In the genomic region with DNA sequence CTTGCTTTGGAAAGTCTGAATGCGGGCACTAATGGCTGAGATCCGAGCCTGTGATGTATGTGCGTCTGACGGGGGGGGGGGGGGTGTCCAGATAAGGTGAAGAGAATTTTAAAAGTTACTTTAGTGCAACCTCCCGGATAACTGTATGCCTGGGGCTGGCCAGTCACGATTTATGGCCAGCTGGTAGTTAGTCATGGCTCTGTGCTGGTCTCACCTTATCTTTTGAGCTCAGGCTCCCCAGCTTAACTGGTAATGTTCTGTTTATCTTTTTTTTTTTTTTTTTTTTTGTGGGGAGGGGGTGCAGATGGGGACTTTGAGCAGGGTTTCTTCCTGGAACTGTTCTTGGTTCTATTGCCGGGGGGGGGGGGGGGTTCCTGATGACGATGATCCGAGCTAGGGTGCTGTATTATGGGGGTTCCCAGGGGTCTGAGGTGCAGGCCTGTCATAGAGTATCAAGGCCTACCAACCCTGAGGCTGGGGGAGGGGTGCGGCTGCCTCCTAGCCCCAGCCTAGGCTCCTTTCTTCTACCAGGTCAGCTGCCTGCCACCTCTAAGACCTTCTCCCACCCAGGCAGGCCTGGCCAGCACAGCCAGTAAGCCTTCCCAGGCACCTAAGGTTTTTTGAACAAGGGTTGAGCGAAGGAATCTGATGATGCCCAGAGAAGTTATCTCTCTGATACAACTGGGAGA, we compare ENCODE assay signal across 10 mouse cellular contexts.
DNase-seq lines count a peak whose midpoint lies in the region; ATAC-seq and TF ChIP-seq lines count a peak whose summit lies in the region.
"Had no signal": no experiment of that assay in that cellular context is flagged by ENCODE, and none has a peak within 500 bp of the region (broad histone marks: within the 10 kb centered on the region; RNA-seq: fewer than 3 reads in every experiment).

No protein-coding gene starts in this region.

- DNase-seq in lung, embryonic 14.5 days = no peak
- DNase-seq in lung, postnatal 0 days (ENCODE audit: low spot score) = no peak
- DNase-seq in liver, embryonic 14.5 days (ENCODE audit: low read depth in 3 of 3, low spot score in 3 of 3) = no peak
- DNase-seq in stomach, postnatal 0 days (ENCODE audit: low spot score) = peak; percentile 46
- DNase-seq in heart, adult 18-20 months = no peak
- no peak for DNase-seq in kidney, adult 2 months

- H3K9ac ChIP-seq in lung, embryonic 14.5 days = no peak overlapping the region
- H3K9ac ChIP-seq in lung, postnatal 0 days (replicated peaks; ENCODE audit: low read depth) = no peak overlapping the region
- no peak overlapping the region for H3K9ac ChIP-seq in embryonic facial prominence, embryonic 12.5 days
- no peak overlapping the region for H3K9ac ChIP-seq in liver, embryonic 14.5 days (replicated peaks)
- H3K9ac ChIP-seq in stomach, postnatal 0 days (ENCODE audit: low read length) = no peak overlapping the region
- H3K9ac ChIP-seq: forebrain, embryonic 15.5 days; hindbrain, embryonic 15.5 days; limb, embryonic 15.5 days had no signal

- H3K4me3 ChIP-seq in lung, embryonic 14.5 days (ENCODE audit: low read depth, low read length) = no peak overlapping the region
- no peak overlapping the region for H3K4me3 ChIP-seq in lung, postnatal 0 days (ENCODE audit: low read depth, low read length)
- H3K4me3 ChIP-seq in embryonic facial prominence, embryonic 12.5 days = no peak overlapping the region
- H3K4me3 ChIP-seq in liver, embryonic 14.5 days (ENCODE audit: insufficient read depth in 1 of 2, low read depth in 2 of 2, low read length in 2 of 2) = no peak overlapping the region
- H3K4me3 ChIP-seq in stomach, postnatal 0 days (ENCODE audit: low read depth, low read length) = no peak overlapping the region
- H3K4me3 ChIP-seq in kidney, adult 2 months (ENCODE audit: insufficient read depth, low read depth, low read length) = no peak overlapping the region
- H3K4me3 ChIP-seq: forebrain, embryonic 15.5 days; hindbrain, embryonic 15.5 days; limb, embryonic 15.5 days had no signal

- TF ChIP-seq POLR2A in kidney, adult 2 months (IDR thresholded peaks at IDR 0.05; ENCODE audit: low read depth, low read length) = no peak

- peak overlapping the region; percentile 55; the same call in 1 of the 2 replicates for H3K27ac ChIP-seq in lung, embryonic 14.5 days (ENCODE audit: low read depth)
- H3K27ac ChIP-seq in lung, postnatal 0 days (ENCODE audit: low read length) = no peak overlapping the region
- peak overlapping the region; percentile 30 for H3K27ac ChIP-seq in embryonic facial prominence, embryonic 12.5 days
- H3K27ac ChIP-seq in liver, embryonic 14.5 days = no peak overlapping the region
- H3K27ac ChIP-seq in stomach, postnatal 0 days (replicated peaks) = 0 out of 2 replicates have a peak overlapping the region, but pooled peaks have one; percentile 30
- no peak overlapping the region for H3K27ac ChIP-seq in kidney, adult 2 months (ENCODE audit: insufficient read depth, low read depth, low read length)
- H3K27ac ChIP-seq: forebrain, embryonic 15.5 days; hindbrain, embryonic 15.5 days; limb, embryonic 15.5 days had no signal

- no peaks in the 10 kb centered on the region for H3K27me3 ChIP-seq in lung, embryonic 14.5 days (ENCODE audit: insufficient read depth, low read length)
- H3K27me3 ChIP-seq in lung, postnatal 0 days (replicated peaks; ENCODE audit: insufficient read depth, low read length) = no peaks in the 10 kb centered on the region
- no peaks in the 10 kb centered on the region for H3K27me3 ChIP-seq in embryonic facial prominence, embryonic 12.5 days
- no peaks in the 10 kb centered on the region for H3K27me3 ChIP-seq in liver, embryonic 14.5 days (ENCODE audit: control insufficient read depth, insufficient read depth, low read length)
- H3K27me3 ChIP-seq in stomach, postnatal 0 days (ENCODE audit: control insufficient read depth, insufficient read depth, low read length) = no peaks in the 10 kb centered on the region
- no peaks in the 10 kb centered on the region for H3K27me3 ChIP-seq in kidney, adult 2 months (replicated peaks; ENCODE audit: control insufficient read depth, insufficient read depth, low read length)
- H3K27me3 ChIP-seq: limb, embryonic 15.5 days had no signal

- 27% methylated on average over 11 of the region's 11 CpGs for WGBS in lung, embryonic 14.5 days
- WGBS in lung, postnatal 0 days = 61% methylated on average over 10 of the region's 11 CpGs
- WGBS in embryonic facial prominence, embryonic 12.5 days = 22% methylated on average over 11 of the region's 11 CpGs
- WGBS in liver, embryonic 14.5 days (ENCODE audit: insufficient replicate concordance) = 14% methylated on average over 10 of the region's 11 CpGs
- 37% methylated on average over 11 of the region's 11 CpGs for WGBS in stomach, postnatal 0 days
- 67% methylated on average over 11 of the region's 11 CpGs for WGBS in kidney, adult 2 months

- no peaks in the 10 kb centered on the region for H3K9me3 ChIP-seq in lung, embryonic 14.5 days (ENCODE audit: low read depth, low read length)
- no peaks in the 10 kb centered on the region for H3K9me3 ChIP-seq in lung, postnatal 0 days (ENCODE audit: low read length)
- no peaks in the 10 kb centered on the region for H3K9me3 ChIP-seq in embryonic facial prominence, embryonic 12.5 days
- no peaks in the 10 kb centered on the region for H3K9me3 ChIP-seq in liver, embryonic 14.5 days (ENCODE audit: control insufficient read depth, low read length)
- H3K9me3 ChIP-seq in stomach, postnatal 0 days (ENCODE audit: control insufficient read depth, low read length) = no peaks in the 10 kb centered on the region
- H3K9me3 ChIP-seq: forebrain, embryonic 15.5 days; hindbrain, embryonic 15.5 days; limb, embryonic 15.5 days had no signal

- no peak overlapping the region for H3K4me2 ChIP-seq in lung, embryonic 14.5 days
- H3K4me2 ChIP-seq in lung, postnatal 0 days (replicated peaks; ENCODE audit: low read depth, low read length) = no peak overlapping the region
- H3K4me2 ChIP-seq in embryonic facial prominence, embryonic 12.5 days (replicated peaks) = 0 out of 2 replicates have a peak overlapping the region, but pooled peaks have one; percentile 13
- no peak overlapping the region; the same call in 1 of the 2 replicates for H3K4me2 ChIP-seq in liver, embryonic 14.5 days (ENCODE audit: low read depth)
- H3K4me2 ChIP-seq in stomach, postnatal 0 days (replicated peaks; ENCODE audit: low read depth) = no peak overlapping the region
- H3K4me2 ChIP-seq: forebrain, embryonic 15.5 days; hindbrain, embryonic 15.5 days; limb, embryonic 15.5 days had no signal

- no peak for ATAC-seq in lung, embryonic 14.5 days (ENCODE audit: insufficient read depth)
- ATAC-seq in lung, postnatal 0 days = no peak
- ATAC-seq in embryonic facial prominence, embryonic 12.5 days (ENCODE audit: insufficient number of reproducible peaks, insufficient read depth, low FRiP score, low TSS enrichment) = no peak
- peak; percentile 76 for ATAC-seq in liver, embryonic 14.5 days (ENCODE audit: insufficient read depth)
- no peak; the same call in 1 of the 2 replicates for ATAC-seq in stomach, postnatal 0 days (ENCODE audit: low FRiP score, low TSS enrichment)
- ATAC-seq: forebrain, embryonic 15.5 days had no signal

- peaks cover 64% of the 10 kb centered on the region for H3K4me1 ChIP-seq in lung, embryonic 14.5 days (ENCODE audit: insufficient read depth)
- peaks cover 15% of the 10 kb centered on the region for H3K4me1 ChIP-seq in lung, postnatal 0 days (ENCODE audit: insufficient read depth, low read depth, low read length)
- peaks cover 94% of the 10 kb centered on the region for H3K4me1 ChIP-seq in embryonic facial prominence, embryonic 12.5 days
- H3K4me1 ChIP-seq in liver, embryonic 14.5 days (replicated peaks; ENCODE audit: control insufficient read depth in 2 of 2, insufficient read depth in 2 of 2, low read length in 1 of 2) = peaks cover 4 to 23% of the 10 kb centered on the region in 2 experiments; a peak in 3 of 4 replicates
- H3K4me1 ChIP-seq in stomach, postnatal 0 days (replicated peaks; ENCODE audit: control insufficient read depth, insufficient read depth) = peaks cover 12% of the 10 kb centered on the region
- peaks cover 3% of the 10 kb centered on the region; the same call in 1 of the 2 replicates for H3K4me1 ChIP-seq in kidney, adult 2 months (ENCODE audit: control insufficient read depth, insufficient read depth, low read length)

- TF ChIP-seq CTCF in lung, embryonic 14.5 days (IDR thresholded peaks at IDR 0.05; ENCODE audit: low read depth) = no peak
- no peak for TF ChIP-seq CTCF in lung, postnatal 0 days (IDR thresholded peaks at IDR 0.05)
- no peak for TF ChIP-seq CTCF in liver, embryonic 14.5 days (IDR thresholded peaks at IDR 0.05; ENCODE audit: low read depth)
- TF ChIP-seq CTCF in stomach, postnatal 0 days (IDR thresholded peaks at IDR 0.05; ENCODE audit: low read depth) = no peak
- no peak for TF ChIP-seq CTCF in kidney, adult 2 months (conservative IDR thresholded peaks at IDR 0.05; ENCODE audit: insufficient read depth, insufficient read length, low read depth, low read length)

- no peaks in the 10 kb centered on the region for H3K36me3 ChIP-seq in lung, embryonic 14.5 days (ENCODE audit: insufficient read depth)
- H3K36me3 ChIP-seq in lung, postnatal 0 days (ENCODE audit: insufficient read depth, low read length) = no peaks in the 10 kb centered on the region
- no peaks in the 10 kb centered on the region for H3K36me3 ChIP-seq in embryonic facial prominence, embryonic 12.5 days
- no peaks in the 10 kb centered on the region for H3K36me3 ChIP-seq in liver, embryonic 14.5 days (replicated peaks; ENCODE audit: control insufficient read depth, insufficient read depth, low read depth)
- H3K36me3 ChIP-seq in stomach, postnatal 0 days (ENCODE audit: control insufficient read depth, insufficient read depth, low read length) = no peaks in the 10 kb centered on the region
- no peaks in the 10 kb centered on the region for H3K36me3 ChIP-seq in kidney, adult 2 months (ENCODE audit: control insufficient read depth, insufficient read depth, low read length)
- H3K36me3 ChIP-seq: forebrain, embryonic 15.5 days; hindbrain, embryonic 15.5 days; limb, embryonic 15.5 days had no signal

- TF ChIP-seq EP300 in lung, postnatal 0 days (IDR thresholded peaks at IDR 0.05) = no peak
- peak; percentile 55 for TF ChIP-seq EP300 in liver, embryonic 14.5 days (IDR thresholded peaks at IDR 0.05; ENCODE audit: low read depth)
- no peak for TF ChIP-seq EP300 in stomach, postnatal 0 days (optimal IDR thresholded peaks at IDR 0.05)

Comparison
In these comparisons a context has a peak if more than half of its experiments do, and no peak if none do; other contexts are left out.
1. H3K27ac ChIP-seq: peak in lung, embryonic 14.5 days (single experiment), embryonic facial prominence, embryonic 12.5 days (single experiment) and stomach, postnatal 0 days (single experiment); none in lung, postnatal 0 days (single experiment), liver, embryonic 14.5 days (single experiment) and kidney, adult 2 months (single experiment).